Mouse (Mus musculus): Measurements from ENCODE around the gene Myadm. TPM values are rescaled to one million over a fixed set of nuclear protein-coding genes. Genes with fewer than 3 reads are reported as not detected.

The Myadm gene
- polyA plus RNA-seq, 1 experiment from 2014 or later, result 23.2 TPM

- peaks cover 34% of the 10 kb centered on the region for H3K4me1 ChIP-seq
- no peak overlapping the region for H3K27ac ChIP-seq
- peak overlapping the region; percentile 85 for H3K4me2 ChIP-seq
- peaks cover 59% of the 10 kb centered on the region for H3K27me3 ChIP-seq
- 3% methylated on average over 10 of the region's 10 CpGs for WGBS
- H3K9me3 ChIP-seq, result no peaks in the 10 kb centered on the region
- H3K4me3 ChIP-seq (replicated peaks), result peak overlapping the region; percentile 45
- peak overlapping the region; percentile 59 for H3K9ac ChIP-seq
- 0 out of 2 replicates have a peak, but pooled peaks have one; percentile 30 for ATAC-seq (ENCODE audit: low FRiP score)
- no peaks in the 10 kb centered on the region for H3K36me3 ChIP-seq (replicated peaks)
Observed at GRCm38 (mm10) chr7:3304298-3304697, 15.4 kb downstream of the Myadm start.

- Histone ChIP-seq H3K27ac (no peak overlapping the region), H3K4me3 (replicated peaks) (no peak overlapping the region), H3K4me1 (peaks cover 34% of the 10 kb centered on the region), H3K9ac (no peak overlapping the region), H3K4me2 (no peak overlapping the region), H3K9me3 (peaks cover 5% of the 10 kb centered on the region; the same call in 1 of the 2 replicates), H3K27me3 (peaks cover 46% of the 10 kb centered on the region), H3K36me3 (replicated peaks) (no peaks in the 10 kb centered on the region)
- WGBS, result 71% methylated on average over 3 of the region's 3 CpGs
- ATAC-seq (ENCODE audit: low FRiP score), result no peak
Observed at GRCm38 (mm10) chr7:3306400-3306799, 17.5 kb downstream of the Myadm start.

GRCm38 (mm10) chr7:3308646-3309045, 19.8 kb downstream of the Myadm start:
- H3K27me3 ChIP-seq, result peaks cover 25% of the 10 kb centered on the region
- no peak overlapping the region for H3K9ac ChIP-seq
- H3K4me2 ChIP-seq, result no peak overlapping the region
- H3K27ac ChIP-seq, result no peak overlapping the region
- WGBS, result 74% methylated on average over 4 of the region's 4 CpGs
- no peaks in the 10 kb centered on the region for H3K36me3 ChIP-seq (replicated peaks)
- no peak for ATAC-seq (ENCODE audit: low FRiP score)
- peaks cover 17% of the 10 kb centered on the region for H3K4me1 ChIP-seq
- H3K4me3 ChIP-seq (replicated peaks), result no peak overlapping the region
- peaks cover 5% of the 10 kb centered on the region; the same call in 1 of the 2 replicates for H3K9me3 ChIP-seq

- 96% methylated on average over 7 of the region's 7 CpGs for WGBS
- no peak for ATAC-seq (ENCODE audit: low FRiP score)
- Histone ChIP-seq H3K4me2 (no peak overlapping the region), H3K27ac (no peak overlapping the region), H3K9ac (no peak overlapping the region), H3K4me1 (peaks cover 2% of the 10 kb centered on the region; the same call in 1 of the 2 replicates), H3K27me3 (peaks cover 11% of the 10 kb centered on the region; the same call in 1 of the 2 replicates), H3K9me3 (peaks cover 5% of the 10 kb centered on the region; the same call in 1 of the 2 replicates), H3K4me3 (replicated peaks) (no peak overlapping the region), H3K36me3 (replicated peaks) (no peaks in the 10 kb centered on the region)
Observed at GRCm38 (mm10) chr7:3310233-3310632, 21.4 kb downstream of the Myadm start.

GRCm38 (mm10) chr7:3313571-3313970, 24.7 kb downstream of the Myadm start:
- Histone ChIP-seq H3K4me3 (replicated peaks) (no peak overlapping the region), H3K27ac (no peak overlapping the region), H3K9ac (no peak overlapping the region), H3K4me2 (no peak overlapping the region), H3K36me3 (replicated peaks) (no peaks in the 10 kb centered on the region), H3K4me1 (no peaks in the 10 kb centered on the region; the same call in 1 of the 2 replicates), H3K27me3 (no peaks in the 10 kb centered on the region), H3K9me3 (peaks cover 5% of the 10 kb centered on the region; the same call in 1 of the 2 replicates)
- 91% methylated on average over 8 of the region's 8 CpGs for WGBS
- ATAC-seq (ENCODE audit: low FRiP score), result no peak

- 71% methylated on average over 5 of the region's 5 CpGs for WGBS
Observed at GRCm38 (mm10) chr7:3314121-3314520, 25.2 kb downstream of the Myadm start.

GRCm38 (mm10) chr7:3317704-3318103, 28.8 kb downstream of the Myadm start:
- WGBS, result 39% methylated on average over 4 of the region's 4 CpGs
- Histone ChIP-seq H3K27ac (no peak overlapping the region), H3K4me2 (no peak overlapping the region), H3K9ac (no peak overlapping the region), H3K9me3 (no peaks in the 10 kb centered on the region), H3K4me1 (no peaks in the 10 kb centered on the region; the same call in 1 of the 2 replicates), H3K36me3 (replicated peaks) (no peaks in the 10 kb centered on the region), H3K4me3 (replicated peaks) (no peak overlapping the region), H3K27me3 (no peaks in the 10 kb centered on the region)
- ATAC-seq (ENCODE audit: low FRiP score), result no peak

More at GRCm38 (mm10) chr7:3314121-3314520, 25.2 kb downstream of the Myadm start:
- no peaks in the 10 kb centered on the region for H3K36me3 ChIP-seq (replicated peaks)
- no peak overlapping the region for H3K4me2 ChIP-seq
- no peak overlapping the region for H3K9ac ChIP-seq
- peak; percentile 70; the same call in 1 of the 2 replicates for ATAC-seq (ENCODE audit: low FRiP score)
- H3K27me3 ChIP-seq, result no peaks in the 10 kb centered on the region
- H3K4me1 ChIP-seq, result no peaks in the 10 kb centered on the region; the same call in 1 of the 2 replicates
- no peak overlapping the region for H3K4me3 ChIP-seq (replicated peaks)
- H3K27ac ChIP-seq, result no peak overlapping the region
- H3K9me3 ChIP-seq, result peaks cover 5% of the 10 kb centered on the region; the same call in 1 of the 2 replicates

GRCm38 (mm10) chr7:3320856-3321255, 32.0 kb downstream of the Myadm start:
- Histone ChIP-seq H3K4me2 (no peak overlapping the region), H3K9ac (no peak overlapping the region), H3K9me3 (no peaks in the 10 kb centered on the region), H3K36me3 (replicated peaks) (no peaks in the 10 kb centered on the region), H3K27me3 (no peaks in the 10 kb centered on the region), H3K27ac (no peak overlapping the region), H3K4me3 (replicated peaks) (no peak overlapping the region), H3K4me1 (no peaks in the 10 kb centered on the region; the same call in 1 of the 2 replicates)
- 68% methylated on average over 3 of the region's 3 CpGs for WGBS
- ATAC-seq (ENCODE audit: low FRiP score), result no peak

GRCm38 (mm10) chr7:3323826-3324225, 34.9 kb downstream of the Myadm start:
- Histone ChIP-seq H3K9me3 (no peaks in the 10 kb centered on the region), H3K4me2 (no peak overlapping the region), H3K27ac (no peak overlapping the region), H3K4me1 (no peaks in the 10 kb centered on the region), H3K27me3 (no peaks in the 10 kb centered on the region), H3K36me3 (replicated peaks) (no peaks in the 10 kb centered on the region), H3K9ac (no peak overlapping the region), H3K4me3 (replicated peaks) (no peak overlapping the region)
- WGBS, result 90% methylated on average over 1 of the region's 1 CpGs
- no peak for ATAC-seq (ENCODE audit: low FRiP score)

GRCm38 (mm10) chr7:3327961-3328360, 39.1 kb downstream of the Myadm start:
- Histone ChIP-seq H3K27ac (no peak overlapping the region), H3K36me3 (replicated peaks) (no peaks in the 10 kb centered on the region), H3K4me3 (replicated peaks) (no peak overlapping the region), H3K9ac (no peak overlapping the region), H3K9me3 (no peaks in the 10 kb centered on the region), H3K4me1 (peaks cover 13% of the 10 kb centered on the region), H3K27me3 (peaks cover 3% of the 10 kb centered on the region; the same call in 1 of the 2 replicates), H3K4me2 (no peak overlapping the region)
- WGBS, result 78% methylated on average over 4 of the region's 4 CpGs
- ATAC-seq (ENCODE audit: low FRiP score), result no peak

GRCm38 (mm10) chr7:3329776-3330546, 41.1 kb downstream of the Myadm start:
- Histone ChIP-seq H3K36me3 (replicated peaks) (no peaks in the 10 kb centered on the region), H3K9me3 (no peaks in the 10 kb centered on the region), H3K4me3 (replicated peaks) (no peak overlapping the region; the same call in 1 of the 2 replicates), H3K4me2 (peak overlapping the region; percentile 31), H3K27me3 (peaks cover 3% of the 10 kb centered on the region; the same call in 1 of the 2 replicates), H3K9ac (no peak overlapping the region), H3K4me1 (peaks cover 25% of the 10 kb centered on the region), H3K27ac (no peak overlapping the region)
- ATAC-seq (ENCODE audit: low FRiP score), result no peak
- WGBS, result 21% methylated on average over 31 of the region's 31 CpGs

- 55% methylated on average over 6 of the region's 6 CpGs for WGBS
- Histone ChIP-seq H3K4me2 (peak overlapping the region; percentile 73), H3K9ac (0 out of 2 replicates have a peak overlapping the region, but pooled peaks have one; percentile 84), H3K36me3 (replicated peaks) (no peaks in the 10 kb centered on the region), H3K9me3 (no peaks in the 10 kb centered on the region), H3K4me3 (replicated peaks) (peak overlapping the region; percentile 70), H3K4me1 (peaks cover 29% of the 10 kb centered on the region), H3K27ac (peak overlapping the region; percentile 92; the same call in 1 of the 2 replicates), H3K27me3 (peaks cover 3% of the 10 kb centered on the region; the same call in 1 of the 2 replicates)
- ATAC-seq (ENCODE audit: low FRiP score), result 0 out of 2 replicates have a peak, but pooled peaks have one; percentile 1
Observed at GRCm38 (mm10) chr7:3331171-3331570, 42.3 kb downstream of the Myadm start.

All from forebrain, embryonic 12.5 days (tissue).